22 mouse cellular contexts compared by ENCODE assay signal in genomic region chr2:148455341-148455740, GRCm38 (mm10).
"Had no signal": no experiment of that assay in that cellular context is flagged by ENCODE, and none has a peak within 500 bp of the region (broad histone marks: within the 10 kb centered on the region; RNA-seq: fewer than 3 reads in every experiment).

No protein-coding gene starts in this region.

- H3K9ac ChIP-seq: limb, embryonic 13.5 days; liver, embryonic 12.5 days; liver, embryonic 15.5 days; lung, embryonic 15.5 days; midbrain, embryonic 13.5 days had no signal

- H3K27ac ChIP-seq: limb, embryonic 10.5 days; limb, embryonic 13.5 days; liver, embryonic 12.5 days; liver, embryonic 15.5 days; lung, embryonic 15.5 days; midbrain, embryonic 10.5 days; midbrain, embryonic 13.5 days had no signal

- ATAC-seq: intestine, embryonic 16.5 days; liver, embryonic 12.5 days; midbrain, embryonic 13.5 days; midbrain, embryonic 16.5 days had no signal

- H3K4me1 ChIP-seq: limb, embryonic 10.5 days; limb, embryonic 13.5 days; liver, embryonic 12.5 days; liver, embryonic 15.5 days; megakaryocyte, embryonic 14.5 days; midbrain, embryonic 10.5 days; midbrain, embryonic 13.5 days had no signal

- H3K36me3 ChIP-seq: limb, embryonic 10.5 days; limb, embryonic 13.5 days; liver, embryonic 12.5 days; liver, embryonic 15.5 days; lung, embryonic 15.5 days; midbrain, embryonic 10.5 days; midbrain, embryonic 13.5 days had no signal

- H3K4me2 ChIP-seq: limb, embryonic 13.5 days; liver, embryonic 12.5 days; liver, embryonic 15.5 days; lung, embryonic 15.5 days; midbrain, embryonic 13.5 days had no signal

- H3K9me3 ChIP-seq: limb, embryonic 10.5 days; limb, embryonic 13.5 days; liver, embryonic 12.5 days; liver, embryonic 15.5 days; lung, embryonic 15.5 days; midbrain, embryonic 10.5 days; midbrain, embryonic 13.5 days had no signal

- H3K27me3 ChIP-seq: limb, embryonic 13.5 days; liver, embryonic 12.5 days; liver, embryonic 15.5 days; lung, embryonic 15.5 days; midbrain, embryonic 13.5 days had no signal

- DNase-seq: kidney, adult 18-20 months; kidney, postnatal 14 days; kidney, postnatal 4 days; liver; lung, adult 18-20 months; lung, postnatal 36 days; retina, postnatal 1 day; right cerebral cortex, postnatal 25 days; spleen, adult 18-20 months; thymus, adult 18-20 months; thymus, postnatal 36 days had no signal

- H3K4me3 ChIP-seq: limb, embryonic 10.5 days; limb, embryonic 13.5 days; liver, embryonic 12.5 days; liver, embryonic 15.5 days; lung, embryonic 15.5 days; megakaryocyte, embryonic 14.5 days; midbrain, embryonic 10.5 days; midbrain, embryonic 13.5 days; myocyte had no signal
